Mouse (Mus musculus) cerebellum, postnatal 36 days (tissue): Measurements from ENCODE around the gene Kdelr2.
"Not testable (repeated sequence)": the region's sequence is repeated elsewhere in the genome, so short reads cannot be mapped to it uniquely, and the experiment has no call there.

Source experiments
- DNase-seq, 2 experiments: peaks; one replicate each; pipeline ENCODE4 v3.0.0; 2021 to 2022; ENCODE audit warnings: mixed read lengths in 2 of 2

Gene Kdelr2

GRCm38 (mm10) chr5:143403221-143404147, at the start of gene Kdelr2:
Gene Kdelr2, plus strand, starts transcription at chr5:143403838.
- DNase-seq, result peak; percentile 92 to 95

DNA sequence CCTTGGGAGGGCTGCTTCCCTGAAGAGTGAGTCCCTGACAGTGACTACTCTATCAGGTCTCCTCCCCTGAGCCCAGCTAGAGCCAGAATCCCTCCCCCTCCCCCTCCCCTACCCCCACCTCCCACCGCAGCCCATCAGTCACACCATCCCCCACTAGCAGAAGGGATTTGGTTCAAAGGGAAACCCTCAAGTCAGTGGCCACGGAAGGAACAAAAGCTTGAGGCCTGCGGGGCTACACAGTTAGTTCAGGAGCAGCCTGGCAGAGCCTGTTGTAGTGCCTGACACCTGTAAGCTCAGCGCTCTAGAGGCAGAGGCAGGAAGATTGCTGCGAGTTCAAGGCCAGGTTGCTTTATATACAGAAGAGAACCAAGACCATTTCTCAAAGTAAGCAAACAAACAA, 47.6 kb upstream of the Kdelr2 start:
- no peak for DNase-seq

DNA sequence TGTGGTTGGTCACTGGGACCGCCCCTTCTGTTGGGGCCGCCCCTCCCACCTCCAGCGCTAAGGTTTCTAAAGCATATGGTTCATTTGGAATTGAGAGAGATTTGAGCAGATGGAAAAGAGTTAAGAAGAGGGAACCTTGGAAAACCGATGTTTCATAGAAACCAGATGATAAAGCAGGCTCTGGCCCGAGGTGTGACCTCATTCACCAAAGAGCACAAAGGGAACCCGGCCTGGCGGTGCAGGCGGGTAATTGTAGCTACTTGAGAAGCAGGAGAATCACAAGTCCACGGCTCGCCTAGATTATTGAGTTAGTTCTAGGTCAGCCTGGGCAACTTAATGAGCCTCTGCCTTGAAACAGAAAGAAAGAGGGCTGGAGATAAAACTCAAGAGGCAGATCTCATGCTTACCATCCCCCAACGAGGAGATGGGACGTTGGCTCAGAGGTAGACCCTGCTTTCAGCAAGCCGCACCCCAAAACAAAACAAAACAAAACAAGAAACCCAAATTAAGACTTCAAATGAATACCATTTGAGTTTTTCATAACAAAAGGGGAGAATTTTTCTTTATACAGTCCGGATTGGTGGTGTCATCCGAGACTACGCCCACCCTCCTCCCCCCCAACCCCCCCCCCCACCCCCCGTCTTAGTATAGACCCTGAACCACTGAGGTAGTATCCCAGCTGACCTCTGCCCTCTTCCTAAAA, 46.8 kb upstream of the Kdelr2 start, which contains the start of gene Grid2ip:
TSS of gene Grid2ip (plus strand) at position 653 of the 703 bp plus-strand sequence.
- no peak for DNase-seq

DNA sequence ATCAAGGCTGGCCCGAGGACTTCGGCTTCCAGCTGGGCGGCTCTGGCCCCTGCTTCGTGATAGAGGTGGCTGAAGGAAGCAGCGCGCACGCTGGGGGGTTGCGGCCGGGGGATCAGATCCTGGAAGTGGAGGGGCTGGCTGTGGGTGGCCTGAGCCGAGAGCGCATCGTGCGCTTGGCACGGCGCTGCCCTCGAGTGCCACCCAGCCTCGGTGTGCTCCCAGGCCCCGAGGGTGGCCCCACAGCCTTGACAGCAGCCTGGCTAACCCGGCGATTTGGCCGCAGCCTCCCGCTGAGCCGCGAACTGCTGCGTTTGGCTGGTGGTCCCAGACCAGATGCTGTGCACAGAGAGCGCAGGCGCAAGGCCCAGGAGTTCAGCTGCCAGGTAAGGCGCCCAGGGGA, 46.1 kb upstream of the Kdelr2 start:
- no peak for DNase-seq

GRCm38 (mm10) chr5:143359263-143359662, 44.4 kb upstream of the Kdelr2 start:
- no peak for DNase-seq

DNA sequence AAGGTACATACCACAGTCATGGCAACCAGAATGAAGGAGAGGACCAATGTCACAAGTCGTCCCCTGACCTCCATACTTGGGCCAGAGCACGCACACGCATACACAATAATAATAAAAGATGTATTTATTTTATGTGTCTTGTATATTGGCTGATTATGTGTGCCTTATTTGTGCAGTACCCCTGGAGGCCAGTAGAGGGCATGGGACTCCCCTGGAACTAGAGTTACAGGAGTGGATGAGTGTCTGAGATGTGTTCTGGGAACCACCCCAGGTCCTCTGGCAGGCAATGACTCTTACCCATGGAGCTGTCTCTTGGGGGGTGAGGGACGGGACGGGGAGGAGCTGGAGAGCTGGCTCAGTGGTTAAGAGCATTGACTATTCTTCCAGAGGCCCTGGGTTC, 43.6 kb upstream of the Kdelr2 start:
- DNase-seq, result no peak

GRCm38 (mm10) chr5:143361428-143361827, 42.2 kb upstream of the Kdelr2 start:
- DNase-seq, result no peak

GRCm38 (mm10) chr5:143363678-143364615, 39.7 kb upstream of the Kdelr2 start:
- no peak for DNase-seq

GRCm38 (mm10) chr5:143367931-143368330, 35.7 kb upstream of the Kdelr2 start:
- peak; percentile 41 to 42 for DNase-seq

DNA sequence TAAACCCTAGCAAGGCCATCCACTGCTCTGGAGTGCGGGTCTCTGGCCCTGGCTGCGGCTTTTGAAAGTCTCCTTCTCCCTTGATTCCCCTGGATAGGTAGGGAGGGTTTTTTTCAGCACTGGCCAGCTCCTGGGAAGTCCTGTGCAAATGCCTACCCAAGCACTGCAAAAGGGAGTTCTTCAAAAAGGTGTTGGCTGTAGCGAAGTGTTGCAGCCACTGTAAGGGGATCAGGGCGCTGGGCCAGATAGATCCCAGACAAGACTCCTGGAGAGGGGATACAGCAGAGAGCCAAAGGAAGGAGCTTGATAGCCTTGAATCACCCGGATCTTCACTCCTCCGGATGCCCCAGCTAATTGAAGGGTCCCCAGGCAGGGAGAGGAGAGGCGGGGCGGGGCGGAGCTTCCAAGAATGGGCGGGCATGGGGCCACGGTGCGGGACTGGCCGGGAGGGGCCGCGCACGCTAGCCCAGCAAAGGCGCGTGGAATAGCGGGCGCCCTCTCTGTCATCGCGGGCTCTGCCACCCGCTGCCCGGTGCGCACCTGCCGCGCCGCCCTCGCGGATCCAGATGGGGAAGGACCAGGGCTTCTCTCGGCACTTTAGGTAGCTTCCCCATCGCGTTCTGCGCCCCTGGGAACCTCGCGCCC, 33.9 kb upstream of the Kdelr2 start:
- peak; percentile 25 to 37 for DNase-seq

DNA sequence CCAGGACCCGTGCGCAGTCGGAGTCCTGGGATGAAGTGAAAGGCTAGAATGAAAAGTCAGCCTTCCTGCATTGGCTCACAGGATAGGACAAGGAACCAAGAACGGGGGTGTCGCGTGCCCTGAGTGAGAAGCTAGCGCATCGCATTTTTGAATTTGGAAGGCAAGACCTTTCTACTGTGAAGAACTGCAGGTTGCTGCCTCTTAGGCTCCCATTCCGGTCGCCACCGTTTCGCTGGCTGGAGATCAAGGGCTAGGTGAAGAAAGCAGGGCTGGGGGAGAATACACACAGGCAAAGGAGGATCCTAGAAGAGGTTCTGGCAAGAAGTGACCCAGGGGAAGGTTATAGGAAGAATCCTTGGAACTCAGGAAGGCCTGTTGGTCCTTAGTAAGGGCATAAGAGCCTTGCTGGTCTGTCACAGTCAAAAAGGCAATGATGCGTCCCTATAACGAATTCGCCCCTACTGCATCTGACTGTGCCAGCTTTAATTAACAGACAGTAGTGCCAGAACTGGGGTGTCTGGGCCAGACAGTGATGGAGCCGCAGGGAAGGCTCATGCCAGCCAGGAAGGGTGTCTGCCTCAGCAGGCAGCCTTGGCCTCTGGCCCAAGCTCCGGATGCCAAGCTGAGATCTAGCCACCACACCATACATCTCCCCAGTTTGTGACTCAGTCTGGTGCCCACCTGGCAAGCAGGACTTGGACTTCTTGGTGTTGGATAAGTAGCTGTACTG, 33.1 kb upstream of the Kdelr2 start:
- peak; percentile 24 to 26 for DNase-seq

GRCm38 (mm10) chr5:143371146-143371510, 32.5 kb upstream of the Kdelr2 start:
- DNase-seq, result no peak

DNA sequence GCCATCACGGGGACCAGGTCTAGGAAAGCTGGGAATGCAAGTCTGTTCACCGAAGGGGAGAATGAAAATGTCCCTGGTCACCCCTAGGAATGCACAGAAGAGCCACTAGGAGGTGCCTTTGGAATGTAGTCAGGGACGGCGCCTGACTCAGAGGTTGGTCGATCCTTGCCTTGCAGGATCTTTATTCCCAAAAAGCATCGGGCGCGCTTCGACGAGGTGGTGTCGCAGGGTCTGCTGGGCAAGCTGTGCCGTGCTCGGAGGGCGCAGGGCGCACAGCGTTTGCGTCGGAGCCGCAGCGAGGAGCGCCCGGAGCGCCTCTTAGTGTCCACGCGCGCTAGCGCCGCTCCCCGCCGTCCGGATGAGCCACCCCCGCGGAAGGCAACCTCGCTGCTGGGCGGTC, 30.8 kb upstream of the Kdelr2 start:
- peak; percentile 14 to 33 for DNase-seq

- DNase-seq, result peak; percentile 68 to 69
These were observed 28.4 kb upstream of the Kdelr2 start for GRCm38 (mm10) chr5:143375242-143375641.

DNA sequence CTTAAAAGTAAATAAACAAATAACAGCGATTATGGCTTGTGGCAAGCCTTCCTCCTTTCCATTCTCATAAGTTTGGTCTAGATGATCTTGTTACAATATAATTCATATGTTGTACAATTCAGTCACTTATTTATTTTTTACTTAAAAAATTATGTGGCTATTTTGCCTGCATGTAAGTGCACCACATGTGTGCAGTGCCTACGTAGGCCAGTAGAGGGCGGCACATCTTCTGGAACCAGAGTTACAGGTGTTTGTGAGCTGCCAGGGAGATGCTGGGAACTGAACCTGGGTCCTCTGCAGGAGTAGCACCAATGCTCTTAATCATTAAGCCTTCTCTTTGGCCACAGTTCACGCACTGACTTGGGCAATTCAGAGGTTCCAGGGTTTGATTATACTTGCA, 27.5 kb upstream of the Kdelr2 start:
- DNase-seq, result no peak

- DNase-seq, result no peak
These were observed 16.6 kb upstream of the Kdelr2 start for GRCm38 (mm10) chr5:143386797-143387621.

GRCm38 (mm10) chr5:143394184-143394583, 9.5 kb upstream of the Kdelr2 start:
- DNase-seq, result no peak

DNA sequence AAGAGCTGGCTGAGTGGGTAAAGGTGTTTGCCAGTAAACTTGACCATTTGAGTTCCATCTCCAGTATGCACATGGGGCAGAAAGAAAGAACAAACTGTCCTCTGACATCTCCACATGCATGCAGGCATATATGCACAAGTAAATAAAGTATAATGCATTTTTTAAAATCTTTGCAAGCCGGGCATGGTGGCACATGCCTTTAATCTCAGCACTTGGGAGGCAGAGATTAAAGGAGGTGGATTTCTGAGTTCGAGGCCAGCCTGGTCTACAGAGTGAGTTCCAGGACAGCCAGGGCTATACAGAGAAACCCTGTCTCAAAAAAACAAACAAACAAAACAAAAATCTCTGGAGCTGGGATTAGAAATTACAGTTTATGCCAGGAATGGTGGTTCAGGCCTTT, 8.7 kb upstream of the Kdelr2 start:
- not testable (repeated sequence) for DNase-seq

- DNase-seq, result no peak
These were observed 8.0 kb upstream of the Kdelr2 start for GRCm38 (mm10) chr5:143395649-143396048.

DNA sequence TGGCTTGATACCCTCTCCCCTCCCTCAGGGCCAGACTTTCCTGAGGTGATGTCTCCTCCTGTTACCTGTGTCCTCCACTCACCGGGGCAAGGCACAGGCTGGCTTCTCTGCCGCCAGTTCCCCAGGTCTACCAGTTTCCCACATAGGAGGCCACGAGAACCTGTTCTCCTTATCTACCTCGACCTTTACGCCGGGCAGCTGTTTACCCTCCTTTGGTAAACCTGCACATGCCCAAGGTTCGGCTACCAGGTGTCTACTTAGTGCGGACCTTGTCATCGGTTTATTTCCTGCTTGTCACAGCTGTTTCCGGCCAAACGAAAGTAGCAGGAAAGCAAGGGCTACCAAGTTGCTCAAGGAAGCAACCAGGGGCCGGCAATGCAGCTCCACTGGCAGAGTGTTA, 3.1 kb upstream of the Kdelr2 start:
- no peak for DNase-seq

GRCm38 (mm10) chr5:143401556-143401955, 2.1 kb upstream of the Kdelr2 start:
- no peak for DNase-seq
